Mouse (Mus musculus): ENCODE results near the gene Tmed10.
A peak's percentile ranks its signal among the peaks of the same experiment; 100 is the strongest.

Tmed10 gene

DNA sequence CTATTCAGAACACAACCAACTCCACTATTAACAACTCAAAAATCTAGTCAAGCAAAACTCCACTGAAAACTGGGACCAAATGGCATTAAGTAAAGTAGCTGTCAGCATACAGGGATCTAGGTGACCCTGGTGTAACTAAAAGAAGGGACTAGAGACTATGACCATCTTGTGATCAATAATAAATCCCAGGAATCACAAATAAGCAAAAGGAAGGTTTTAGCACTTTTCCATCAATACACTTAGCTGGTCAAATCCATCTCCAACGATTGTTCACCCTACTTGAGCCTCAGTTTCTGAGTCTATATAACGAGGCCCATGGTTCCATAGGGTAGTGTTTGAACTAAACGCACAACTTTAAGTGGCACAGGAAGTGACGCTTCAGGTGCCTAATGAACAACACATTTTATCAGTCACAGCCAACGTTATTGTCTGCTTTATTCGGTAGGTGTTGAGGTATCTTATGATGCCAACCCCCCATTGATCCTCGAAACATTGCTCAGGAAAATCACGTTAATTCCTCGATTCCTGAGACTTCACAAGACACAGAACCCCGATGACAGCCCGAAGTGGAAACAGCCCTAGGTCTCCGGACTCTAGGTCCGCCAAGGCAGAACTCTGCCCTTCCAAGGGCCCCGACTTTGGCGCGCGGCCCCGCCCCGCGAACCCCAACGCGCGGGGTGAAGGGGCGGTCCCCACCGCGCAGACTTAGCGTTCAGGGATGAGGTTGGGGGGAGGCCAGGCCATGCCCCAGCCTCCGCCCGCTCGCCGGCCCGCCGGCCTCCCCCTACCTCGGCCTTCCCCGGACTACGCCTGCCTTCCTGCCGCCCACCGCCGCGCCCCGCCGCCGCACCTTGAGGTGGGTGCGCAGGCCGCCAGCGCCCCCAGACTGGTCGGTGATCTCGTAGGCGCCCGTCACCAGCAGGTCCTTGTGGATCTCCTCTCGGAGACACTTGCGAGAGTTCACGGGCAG lies 771 bp downstream of the Tmed10 start:
- peak; percentile 66 for DNase-seq (ENCODE audit: low spot score)

DNA sequence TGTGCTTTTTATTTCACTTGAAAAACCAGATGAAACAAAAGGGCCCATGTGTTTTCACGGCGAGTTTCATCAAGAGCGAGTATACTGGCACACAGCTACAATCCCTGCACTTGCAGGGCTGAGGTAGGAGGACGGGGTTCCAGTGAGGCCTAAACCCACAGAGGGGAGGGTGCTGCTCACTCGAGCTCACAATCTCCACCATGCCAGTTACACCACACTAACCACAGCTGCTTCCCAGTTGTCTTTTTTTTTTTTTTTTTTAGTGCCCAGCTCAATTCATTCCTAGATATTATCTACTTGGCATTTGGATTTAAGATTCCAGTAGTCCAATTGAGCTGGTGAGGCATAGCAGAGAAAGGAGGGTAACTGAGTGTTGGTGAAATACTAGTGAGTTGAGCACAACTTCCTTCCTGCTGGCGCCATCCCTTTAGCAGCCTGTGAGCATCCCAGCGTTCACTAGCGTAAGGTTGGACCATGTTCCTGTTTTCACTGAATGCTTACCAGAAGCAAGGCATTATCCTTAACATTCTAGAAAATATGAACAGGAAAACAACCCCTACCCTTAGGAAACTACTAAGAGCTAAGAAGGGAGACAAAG lies 2.5 kb downstream of the Tmed10 start:
- no peak for DNase-seq (ENCODE audit: low spot score)

DNA sequence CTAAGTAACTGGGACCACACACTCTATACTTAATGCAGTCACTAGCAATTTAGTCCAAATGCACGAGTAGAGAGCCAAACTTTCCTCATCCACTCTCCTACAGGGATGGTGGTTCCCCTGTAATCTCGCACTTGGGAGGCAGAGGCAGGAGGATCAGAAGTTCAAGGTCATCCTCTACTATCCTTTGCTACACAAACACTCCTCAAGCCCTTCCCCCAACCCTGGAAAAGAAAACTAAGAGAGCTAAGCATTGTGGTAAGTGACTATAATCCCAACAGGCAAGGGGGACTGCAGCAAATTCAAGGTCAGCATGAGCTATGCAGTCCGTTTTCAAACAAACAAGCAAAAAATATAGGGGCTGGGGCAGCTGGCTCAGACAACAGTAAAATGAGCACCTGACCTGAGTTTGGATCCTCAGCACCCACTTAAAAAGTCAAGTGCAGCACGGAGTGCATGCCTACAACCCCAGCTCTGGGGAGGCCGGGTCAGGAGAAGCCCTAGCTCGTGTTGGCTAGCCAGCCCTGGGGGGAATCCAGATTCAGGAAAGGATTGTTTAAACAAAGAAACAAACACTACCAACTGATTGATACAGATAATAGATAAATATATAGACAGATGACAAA lies 6.1 kb downstream of the Tmed10 start:
- no peak for DNase-seq (ENCODE audit: low spot score)

DNA sequence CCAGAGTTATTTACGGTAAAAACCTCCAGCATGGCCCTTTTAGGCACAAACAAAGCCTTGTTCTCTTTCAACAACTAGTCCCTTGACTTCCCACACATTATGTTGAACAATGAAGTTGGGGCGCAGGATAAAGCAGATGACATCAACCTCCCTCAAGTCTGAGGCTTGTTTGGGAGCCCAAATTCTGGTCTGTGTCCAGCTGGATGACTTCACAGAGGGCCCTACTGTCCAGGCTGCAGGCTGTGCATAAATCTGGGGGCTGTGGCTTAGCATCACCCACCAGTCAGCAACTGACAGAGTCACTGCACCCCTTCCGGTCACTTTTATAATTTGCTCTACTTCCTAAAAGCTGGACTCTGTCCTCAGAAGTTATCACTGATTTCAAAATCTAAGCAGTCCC lies 8.4 kb downstream of the Tmed10 start:
- DNase-seq (ENCODE audit: low spot score), result no peak

DNA sequence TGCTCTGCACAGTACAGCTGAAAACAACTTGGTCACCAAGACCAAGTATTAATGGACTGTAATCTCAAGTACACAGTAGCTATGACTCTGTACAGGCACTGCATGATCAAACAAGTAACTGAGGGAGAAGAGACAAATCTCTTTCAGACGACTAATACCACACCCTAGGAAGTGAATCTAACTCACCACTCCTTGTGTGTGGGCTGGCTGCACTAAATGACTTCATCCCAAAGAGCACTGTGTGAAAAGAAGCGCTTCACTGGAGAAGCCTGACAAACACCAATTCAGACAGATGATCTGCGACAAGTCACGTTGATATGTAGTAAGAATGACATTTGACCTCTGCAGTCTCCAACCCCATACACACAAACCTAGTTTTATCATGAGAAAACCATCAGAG lies 12.1 kb downstream of the Tmed10 start:
- no peak for DNase-seq (ENCODE audit: low spot score)

DNA sequence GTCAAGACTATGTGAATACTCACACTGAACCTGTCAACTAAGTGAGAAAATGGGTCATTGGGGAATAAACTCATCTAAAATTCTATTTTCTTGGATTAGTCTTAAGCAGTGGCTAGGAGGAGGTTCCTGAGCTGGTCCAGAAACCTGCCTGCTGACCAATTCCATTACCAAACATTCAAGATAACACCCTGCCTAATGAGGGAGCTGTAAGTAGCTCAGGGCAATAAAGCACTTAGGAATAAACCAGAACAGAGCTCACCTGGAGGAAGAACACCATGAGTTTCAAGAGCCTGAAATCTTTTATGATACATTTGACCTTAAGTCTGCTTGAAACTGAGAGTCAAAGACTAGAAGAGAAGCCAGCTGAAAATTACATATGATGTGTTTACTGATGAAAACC lies 13.1 kb downstream of the Tmed10 start:
- no peak for DNase-seq (ENCODE audit: low spot score)

DNA sequence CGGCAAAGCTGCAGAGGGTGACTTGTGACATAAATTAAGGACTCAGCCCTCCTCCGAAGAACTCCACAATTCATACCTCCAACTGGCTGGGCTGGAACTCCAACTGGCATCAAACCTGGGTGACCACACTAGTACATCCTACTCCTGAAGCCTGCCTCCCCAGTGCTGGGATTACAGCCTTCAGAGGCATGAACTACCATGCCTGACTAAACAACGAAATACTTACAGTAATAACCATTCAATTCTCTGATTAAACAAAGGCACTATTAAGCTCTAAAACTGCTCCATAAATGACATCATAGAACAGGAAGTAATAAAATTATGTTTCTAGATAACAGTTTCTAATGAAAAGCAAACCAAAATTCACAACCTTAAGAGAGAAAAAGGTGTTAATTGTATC lies 13.5 kb downstream of the Tmed10 start:
- DNase-seq (ENCODE audit: low spot score), result no peak

DNA sequence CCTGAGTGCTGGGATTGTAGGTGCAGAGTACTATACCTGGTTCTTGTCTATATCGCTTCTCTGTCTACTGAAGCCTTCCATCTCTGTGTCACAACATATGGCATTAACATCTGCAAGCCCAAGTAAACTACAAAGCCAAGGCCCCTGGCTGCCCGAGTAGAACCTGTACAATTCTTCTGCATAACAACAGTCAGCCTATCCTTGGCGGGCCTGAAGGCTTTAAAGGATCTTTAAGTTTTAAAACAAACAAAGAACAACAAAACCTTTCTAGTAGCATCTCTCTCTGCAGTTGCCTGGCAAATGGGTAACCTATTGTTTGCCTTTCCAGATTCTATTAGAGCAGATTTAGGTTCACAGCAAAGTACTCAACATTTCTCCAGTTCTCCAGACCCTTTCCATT lies 20.6 kb downstream of the Tmed10 start:
- no peak for DNase-seq (ENCODE audit: low spot score)

DNA sequence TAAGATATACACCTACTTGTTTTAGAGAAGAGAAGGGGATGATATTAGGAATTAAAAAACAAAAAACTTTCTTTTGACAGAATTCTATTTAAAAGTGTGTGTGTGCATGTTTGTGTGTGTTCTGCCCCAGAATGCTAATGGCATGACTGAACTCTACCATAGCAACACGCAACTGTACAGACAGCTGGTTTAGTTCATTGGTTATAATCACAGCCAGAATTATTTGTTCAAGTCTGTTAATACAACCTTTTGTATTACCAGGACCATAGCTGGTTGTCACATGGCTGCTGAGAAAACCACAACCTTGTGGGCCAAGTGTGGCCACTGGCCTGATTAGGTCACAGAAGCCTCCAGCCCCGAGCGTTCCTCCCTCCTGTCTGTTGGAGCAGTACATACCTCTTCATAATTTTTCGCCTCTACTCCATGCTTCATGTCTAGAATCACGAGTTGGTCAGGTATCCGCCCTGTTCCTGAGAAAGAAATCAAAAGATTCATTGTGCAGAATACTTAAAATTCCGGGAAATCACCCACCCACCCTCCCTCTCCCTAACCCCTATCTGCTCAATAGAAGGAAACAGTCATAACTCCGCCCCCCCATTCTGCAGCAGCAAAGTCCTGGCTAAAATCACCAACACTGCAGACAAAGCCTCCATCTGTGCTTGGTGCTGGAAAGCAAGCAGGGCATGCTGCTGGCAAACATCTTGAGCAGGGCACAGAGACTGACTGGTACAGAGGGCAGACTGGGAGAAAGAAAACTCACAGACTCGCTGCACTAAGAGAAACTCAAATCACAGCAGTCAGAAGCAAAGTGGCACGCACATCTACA lies 24.0 kb downstream of the Tmed10 start:
- no peak for DNase-seq (ENCODE audit: low spot score)

DNA sequence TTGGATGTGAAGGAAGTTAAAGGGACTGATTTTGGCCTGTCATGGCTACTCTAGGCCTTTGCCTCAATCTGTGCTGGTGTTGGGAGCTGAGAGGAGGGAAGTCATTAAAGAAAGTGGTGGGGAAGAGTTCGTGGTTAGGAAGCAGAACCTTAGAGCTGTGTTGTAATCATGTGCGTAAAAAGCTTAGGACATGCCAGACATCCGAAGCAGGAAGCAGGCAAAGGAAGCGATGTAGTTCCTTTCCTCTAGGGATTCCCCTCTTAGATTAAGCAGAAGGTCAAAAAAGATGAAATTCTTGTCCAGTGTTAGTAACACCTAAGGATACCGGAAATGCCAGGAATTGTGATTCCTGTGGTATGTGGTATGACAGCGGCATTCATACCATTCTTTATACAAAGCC lies 26.3 kb downstream of the Tmed10 start:
- DNase-seq (ENCODE audit: low spot score), result no peak

DNA sequence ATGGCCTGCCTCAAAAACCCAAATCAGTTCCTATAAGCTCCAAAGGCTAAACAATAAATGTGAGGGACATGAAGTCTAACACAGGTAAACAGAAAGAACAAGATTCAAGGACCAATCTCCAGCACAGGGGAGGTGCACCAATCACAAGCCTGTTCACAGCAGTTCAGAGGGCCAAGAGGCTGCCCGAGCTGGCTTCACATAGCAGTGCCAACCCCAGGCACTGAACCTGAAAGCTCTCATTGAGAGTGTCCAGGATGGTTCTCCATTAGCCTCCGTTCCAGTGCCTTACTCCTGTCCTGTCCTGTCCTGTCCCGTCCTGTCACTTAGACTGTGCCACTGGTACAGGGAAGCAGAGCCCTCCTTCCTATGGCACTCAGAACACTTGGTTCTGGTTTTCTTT lies 27.5 kb downstream of the Tmed10 start:
- DNase-seq (ENCODE audit: low spot score), result no peak

DNA sequence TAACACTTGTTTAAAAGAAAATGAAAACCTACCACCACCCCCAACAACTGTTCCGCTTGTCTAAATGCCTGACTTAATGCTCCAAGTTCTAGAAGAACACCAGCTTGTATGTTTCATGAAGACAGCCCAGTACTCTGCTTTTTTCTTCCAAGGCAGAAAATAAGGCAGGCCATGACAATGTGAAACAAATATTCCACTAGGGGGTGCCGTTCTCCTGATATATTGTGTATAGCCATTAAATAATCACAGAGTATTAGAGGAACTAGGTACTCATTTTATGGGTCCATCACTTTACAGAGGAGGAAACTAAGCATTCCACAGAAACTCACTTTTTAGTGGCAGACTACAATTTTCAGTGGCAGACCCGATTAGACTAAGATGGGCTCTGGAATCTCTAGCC lies 28.3 kb downstream of the Tmed10 start:
- peak; percentile 89 for DNase-seq (ENCODE audit: low spot score)

DNA sequence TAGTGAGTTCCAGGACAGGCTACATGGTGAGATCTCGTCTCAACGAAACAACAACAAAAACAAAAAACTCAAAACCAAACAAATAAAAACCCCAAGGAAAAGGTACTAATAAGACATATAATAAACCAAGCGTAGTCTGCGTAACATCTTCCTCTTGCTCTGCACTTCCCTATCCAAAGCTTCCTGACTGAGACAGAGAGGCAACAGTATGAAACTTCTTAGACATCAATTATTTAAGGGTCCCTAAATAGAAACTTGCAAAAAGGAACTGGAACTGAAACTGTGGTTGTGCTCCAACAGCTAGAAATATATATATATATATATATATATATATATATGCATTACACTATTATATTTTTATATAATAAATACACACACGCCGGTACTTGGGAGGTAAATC lies 29.1 kb downstream of the Tmed10 start:
- DNase-seq (ENCODE audit: low spot score), result no peak

DNA sequence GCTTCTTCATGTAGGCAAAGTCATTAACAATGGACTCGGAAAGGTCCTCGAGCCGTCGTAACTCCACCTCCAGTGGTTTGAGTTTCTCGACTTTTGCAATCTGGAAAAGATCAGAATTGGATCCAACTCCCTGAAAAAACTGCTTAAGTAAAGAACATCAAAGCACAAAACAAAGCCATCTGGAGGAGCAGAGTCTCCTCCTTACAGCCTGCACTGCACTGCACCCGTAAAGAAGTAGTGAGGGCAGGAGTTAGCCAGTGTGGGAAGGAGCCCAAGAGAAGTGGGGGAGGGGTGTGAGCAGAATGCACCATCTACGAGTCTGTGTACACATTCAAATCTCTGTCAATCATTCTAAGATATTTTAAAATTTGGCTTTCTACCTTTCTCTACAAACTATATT lies 30.4 kb downstream of the Tmed10 start:
- DNase-seq (ENCODE audit: low spot score), result no peak

DNA sequence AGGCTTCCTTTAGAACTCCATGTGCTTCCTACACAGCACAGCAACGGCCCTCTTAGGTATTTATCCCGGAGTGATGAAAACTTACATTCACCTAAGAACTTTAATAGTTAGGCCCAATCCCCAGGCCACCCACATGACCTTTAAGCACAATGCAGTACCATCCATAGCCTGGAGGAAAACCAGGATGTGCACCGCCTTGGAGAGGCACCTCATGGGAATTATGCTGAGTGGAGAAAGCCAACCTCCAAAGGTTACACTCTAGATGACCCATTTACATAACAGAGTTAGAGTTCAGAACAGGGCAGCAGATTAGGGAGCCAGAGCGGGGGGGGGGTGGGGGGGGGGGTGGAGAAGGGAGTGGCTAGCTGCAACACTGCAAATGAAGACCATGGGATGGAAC lies 32.3 kb downstream of the Tmed10 start:
- peak; percentile 30 for DNase-seq (ENCODE audit: low spot score)

DNA sequence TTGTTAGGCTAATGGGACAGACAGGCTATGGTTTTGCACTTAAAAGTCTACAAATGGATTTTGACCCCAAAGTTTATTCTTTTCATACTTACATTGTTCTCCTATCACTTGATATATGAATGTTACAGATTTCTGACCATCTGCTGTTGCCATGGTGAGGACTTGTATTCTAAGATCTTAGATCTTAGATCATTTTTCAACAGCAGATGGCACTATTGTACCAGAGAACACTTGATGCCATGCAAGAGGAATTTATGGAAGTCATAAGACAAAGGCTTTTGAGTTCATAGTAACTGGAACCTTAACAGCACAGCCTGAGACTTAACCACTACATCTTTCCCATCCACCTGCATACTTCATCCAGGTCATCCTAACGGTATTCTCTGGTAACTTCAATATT lies 33.5 kb downstream of the Tmed10 start:
- peak; percentile 90 for DNase-seq (ENCODE audit: low spot score)

DNA sequence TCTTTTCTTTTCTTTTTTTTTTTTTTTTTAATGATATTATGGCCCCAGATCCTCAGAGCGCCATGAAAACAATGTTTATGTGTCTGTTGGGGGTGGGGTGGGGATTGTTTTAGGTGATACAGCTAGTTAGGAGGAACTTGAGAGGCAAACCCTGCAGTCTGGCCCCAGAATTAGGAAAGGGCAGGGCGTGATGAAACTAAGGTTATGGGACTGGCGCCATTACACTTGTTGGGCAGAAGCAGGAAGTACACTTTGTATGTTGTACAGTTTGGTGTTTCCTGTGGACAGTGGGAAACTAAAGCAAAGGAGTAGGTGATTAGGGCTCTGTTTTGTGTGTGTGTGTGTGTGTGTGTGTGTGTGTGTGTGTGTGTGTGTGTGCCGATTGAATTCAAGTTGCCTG lies 34.7 kb downstream of the Tmed10 start:
- DNase-seq (ENCODE audit: low spot score), result peak; percentile 32

DNA sequence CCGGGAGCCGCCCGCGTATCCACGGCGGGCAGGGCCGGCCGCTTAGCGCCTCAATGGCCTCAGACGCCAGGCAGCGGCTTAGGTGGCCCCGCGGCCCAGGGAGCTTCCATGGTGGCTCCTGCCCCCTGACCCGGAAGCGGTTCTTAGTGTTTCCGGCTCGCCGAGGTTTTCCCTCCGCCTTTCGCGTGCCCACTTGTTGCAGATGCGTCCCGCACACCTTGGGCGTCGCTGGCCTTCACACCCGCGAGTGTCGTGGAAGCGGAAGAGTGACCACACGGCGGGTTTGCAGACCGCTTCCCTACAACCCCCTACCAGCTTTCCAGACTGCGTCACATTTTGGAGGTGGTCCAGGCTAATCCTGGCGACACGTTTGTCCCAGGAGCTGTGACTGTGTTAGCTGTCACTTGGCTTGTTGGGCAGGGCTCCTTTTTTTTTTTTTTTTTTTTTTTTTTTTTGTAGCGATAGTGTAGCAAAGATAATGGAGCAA lies 35.4 kb downstream of the Tmed10 start, which contains the start of gene Nek9:
Gene Nek9, minus strand, starts transcription at position 120 of the 487 bp plus-strand sequence.
- DNase-seq (ENCODE audit: low spot score), result peak; percentile 96

DNA sequence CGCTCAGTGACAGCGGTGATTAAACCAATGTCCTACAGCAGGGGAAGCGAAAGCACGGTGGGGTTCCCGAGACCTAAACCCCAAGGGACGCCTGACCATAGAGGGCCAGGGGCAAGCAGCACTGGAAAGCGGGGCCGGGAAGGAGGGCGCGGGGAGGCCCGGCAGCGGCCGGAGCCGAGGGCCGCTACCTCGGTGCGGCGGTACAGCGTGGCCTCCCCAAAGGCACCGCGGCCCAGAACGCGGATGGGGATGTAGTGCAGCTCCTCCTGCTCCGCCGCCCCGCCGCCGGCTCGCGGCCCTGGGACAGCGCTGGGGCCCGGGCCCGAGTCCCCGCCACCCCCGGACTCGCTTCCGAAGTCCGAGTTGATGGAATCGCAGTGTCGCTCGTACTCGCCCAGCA lies 35.8 kb downstream of the Tmed10 start:
- peak; percentile 45 for DNase-seq (ENCODE audit: low spot score)

DNA sequence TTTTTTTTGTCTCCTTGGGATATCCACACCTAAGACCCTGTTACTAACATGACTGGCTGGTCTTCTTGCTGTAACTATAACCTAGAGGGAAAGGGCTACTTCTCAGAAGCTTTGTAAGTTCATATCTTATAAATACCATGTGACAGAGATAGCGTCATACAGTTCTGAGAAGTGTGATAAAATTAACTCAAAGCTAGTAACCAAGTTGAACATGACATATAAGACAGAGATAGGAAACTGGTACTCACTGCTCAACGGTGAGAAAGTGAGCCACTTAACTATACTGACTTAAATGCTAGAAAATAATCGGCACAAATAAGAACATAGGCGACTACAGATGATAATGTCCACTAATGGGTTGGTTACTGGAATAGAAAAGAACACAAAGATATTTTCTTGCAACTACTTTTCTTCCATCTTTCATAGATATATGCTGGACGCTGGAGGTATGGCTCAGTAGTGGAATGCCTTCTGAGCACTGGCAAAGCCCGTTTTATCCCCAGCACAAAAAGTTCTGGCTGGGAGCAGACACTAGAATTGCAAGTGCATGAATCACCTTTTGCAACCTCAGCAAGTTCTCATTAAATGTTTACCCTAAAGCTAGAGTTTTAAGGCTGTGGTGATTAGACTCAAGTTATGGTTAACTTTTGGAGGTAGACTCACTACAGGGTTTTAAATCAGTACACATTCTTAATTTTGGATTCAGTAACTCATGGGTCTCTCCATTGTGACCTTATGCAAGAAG lies 36.9 kb downstream of the Tmed10 start:
- DNase-seq (ENCODE audit: low spot score), result no peak

DNA sequence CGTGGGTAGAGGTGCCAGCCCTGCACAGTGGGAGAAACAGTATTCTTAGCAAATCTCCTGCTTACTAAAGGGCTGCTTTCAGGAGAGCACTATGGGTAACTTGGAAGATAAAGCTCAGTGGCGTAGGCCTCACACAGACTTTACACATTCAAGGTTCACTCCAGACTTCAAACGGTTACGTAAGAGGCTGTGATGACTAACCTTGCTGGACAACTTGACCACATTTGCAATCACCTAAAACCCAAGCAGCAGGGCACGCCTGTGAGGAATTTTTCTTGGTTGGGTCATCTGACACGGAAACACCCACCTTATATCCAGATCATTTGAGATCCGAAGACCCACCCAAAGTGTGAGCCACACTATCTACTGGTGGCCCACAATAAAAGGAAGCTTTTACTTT lies 44.5 kb downstream of the Tmed10 start:
- DNase-seq (ENCODE audit: low spot score), result no peak
